13 mouse cellular contexts compared by ENCODE assay signal in genomic region chr2:17364971-17365548, GRCm38 (mm10).
DNase-seq lines count a peak whose midpoint lies in the region; ATAC-seq and TF ChIP-seq lines count a peak whose summit lies in the region.
"Had no signal": no experiment of that assay in that cellular context is flagged by ENCODE, and none has a peak within 500 bp of the region (broad histone marks: within the 10 kb centered on the region; RNA-seq: fewer than 3 reads in every experiment).

No protein-coding gene starts in this region.

- no peak for TF ChIP-seq CTCF in heart, postnatal 0 days (IDR thresholded peaks at IDR 0.05; ENCODE audit: low read depth)

- no peak for ATAC-seq in heart, postnatal 0 days (ENCODE audit: insufficient read depth, low read depth)
- ATAC-seq in stomach, embryonic 16.5 days (ENCODE audit: insufficient read depth, low FRiP score) = no peak
- ATAC-seq in hindbrain, embryonic 16.5 days = no peak
- ATAC-seq: forebrain, embryonic 15.5 days had no signal

- H3K4me3 ChIP-seq in heart, postnatal 0 days (ENCODE audit: low read depth, low read length) = no peak overlapping the region
- H3K4me3 ChIP-seq in stomach, embryonic 16.5 days (replicated peaks; ENCODE audit: low read length) = no peak overlapping the region
- no peak overlapping the region for H3K4me3 ChIP-seq in hindbrain, embryonic 16.5 days (ENCODE audit: low read length)
- H3K4me3 ChIP-seq in forebrain, embryonic 10.5 days = no peak overlapping the region
- H3K4me3 ChIP-seq: embryonic facial prominence, embryonic 13.5 days; forebrain, embryonic 15.5 days had no signal

- intact Hi-C loops in heart, postnatal 25 days (cut with DNase I) = no loop called here

- DNase-seq in heart, postnatal 0 days (ENCODE audit: low spot score) = no peak
- no peak for DNase-seq in heart, postnatal 25 days (ENCODE audit: low spot score)
- DNase-seq in CD4-positive helper T cell, adult 2 months (ENCODE audit: low read depth, low spot score) = peak; percentile 30
- DNase-seq in induced T-regulatory cell, adult 2 months (ENCODE audit: low read depth) = peak; percentile 18
- DNase-seq in forebrain, embryonic 10.5 days (ENCODE audit: extremely low spot score, low spot score) = no peak
- no peak for DNase-seq in cerebellum, postnatal 4 days (ENCODE audit: low spot score in 2 of 2)
- DNase-seq: adrenal gland, postnatal 25 days; cerebellum, adult 18-20 months had no signal

- TF ChIP-seq EP300 in heart, postnatal 0 days (IDR thresholded peaks at IDR 0.05; ENCODE audit: low read depth) = no peak

- H3K4me2 ChIP-seq in heart, postnatal 0 days (ENCODE audit: low read depth, low read length) = no peak overlapping the region; the same call in 1 of the 2 replicates
- no peak overlapping the region for H3K4me2 ChIP-seq in stomach, embryonic 16.5 days (ENCODE audit: low read depth, low read length)
- H3K4me2 ChIP-seq in hindbrain, embryonic 16.5 days (ENCODE audit: low read length) = no peak overlapping the region
- H3K4me2 ChIP-seq: embryonic facial prominence, embryonic 13.5 days; forebrain, embryonic 15.5 days; hindbrain, embryonic 14.5 days had no signal

- H3K9ac ChIP-seq in heart, postnatal 0 days (replicated peaks; ENCODE audit: low read depth, low read length) = no peak overlapping the region
- no peak overlapping the region for H3K9ac ChIP-seq in stomach, embryonic 16.5 days (ENCODE audit: low read length)
- no peak overlapping the region for H3K9ac ChIP-seq in hindbrain, embryonic 16.5 days (ENCODE audit: low read depth, low read length)
- H3K9ac ChIP-seq: embryonic facial prominence, embryonic 13.5 days; forebrain, embryonic 15.5 days; hindbrain, embryonic 14.5 days had no signal

- no peaks in the 10 kb centered on the region for H3K27me3 ChIP-seq in heart, postnatal 0 days (ENCODE audit: control insufficient read depth, insufficient read depth, low read length)
- H3K27me3 ChIP-seq in stomach, embryonic 16.5 days (ENCODE audit: control insufficient read depth, insufficient read depth, low read length) = no peaks in the 10 kb centered on the region
- no peaks in the 10 kb centered on the region for H3K27me3 ChIP-seq in hindbrain, embryonic 16.5 days (replicated peaks; ENCODE audit: control insufficient read depth, insufficient read depth, low read length)
- no peaks in the 10 kb centered on the region for H3K27me3 ChIP-seq in forebrain, embryonic 10.5 days (ENCODE audit: poor library complexity, severe bottlenecking)
- H3K27me3 ChIP-seq: embryonic facial prominence, embryonic 13.5 days; forebrain, embryonic 15.5 days had no signal

- no peaks in the 10 kb centered on the region for H3K9me3 ChIP-seq in heart, postnatal 0 days (replicated peaks; ENCODE audit: control insufficient read depth, low read length)
- H3K9me3 ChIP-seq in stomach, embryonic 16.5 days (replicated peaks; ENCODE audit: control insufficient read depth, low read length) = no peaks in the 10 kb centered on the region
- no peaks in the 10 kb centered on the region for H3K9me3 ChIP-seq in hindbrain, embryonic 16.5 days (ENCODE audit: control insufficient read depth, low read length)
- H3K9me3 ChIP-seq in forebrain, embryonic 10.5 days = no peaks in the 10 kb centered on the region
- H3K9me3 ChIP-seq: embryonic facial prominence, embryonic 13.5 days; forebrain, embryonic 15.5 days had no signal

- WGBS in heart, postnatal 0 days = 64% methylated on average over 6 of the region's 6 CpGs
- WGBS in stomach, embryonic 16.5 days = 74% methylated on average over 6 of the region's 6 CpGs
- 83% methylated on average over 6 of the region's 6 CpGs for WGBS in hindbrain, embryonic 16.5 days
- WGBS in forebrain, embryonic 10.5 days = 84% methylated on average over 6 of the region's 6 CpGs

- H3K4me1 ChIP-seq in heart, postnatal 0 days (ENCODE audit: control insufficient read depth, insufficient read depth) = peaks cover 12% of the 10 kb centered on the region; the same call in 1 of the 2 replicates
- no peaks in the 10 kb centered on the region; the same call in 1 of the 2 replicates for H3K4me1 ChIP-seq in stomach, embryonic 16.5 days (ENCODE audit: control insufficient read depth, insufficient read depth, low read length)
- no peaks in the 10 kb centered on the region for H3K4me1 ChIP-seq in hindbrain, embryonic 16.5 days (ENCODE audit: control insufficient read depth, insufficient read depth, low read depth, low read length)
- peaks cover 5% of the 10 kb centered on the region; the same call in 1 of the 2 replicates for H3K4me1 ChIP-seq in forebrain, embryonic 10.5 days
- H3K4me1 ChIP-seq: forebrain, embryonic 15.5 days had no signal

- H3K36me3 ChIP-seq in heart, postnatal 0 days (replicated peaks; ENCODE audit: control insufficient read depth, insufficient read depth, low read length) = peaks cover 27% of the 10 kb centered on the region
- no peaks in the 10 kb centered on the region for H3K36me3 ChIP-seq in stomach, embryonic 16.5 days (ENCODE audit: control insufficient read depth, insufficient read depth, low read length)
- H3K36me3 ChIP-seq in hindbrain, embryonic 16.5 days (ENCODE audit: control insufficient read depth, insufficient read depth, low read length) = no peaks in the 10 kb centered on the region
- H3K36me3 ChIP-seq in forebrain, embryonic 10.5 days (replicated peaks) = no peaks in the 10 kb centered on the region
- H3K36me3 ChIP-seq: embryonic facial prominence, embryonic 13.5 days; forebrain, embryonic 15.5 days had no signal

- H3K27ac ChIP-seq in heart, postnatal 0 days (ENCODE audit: low read depth) = peak overlapping the region; percentile 47; the same call in 1 of the 2 replicates
- H3K27ac ChIP-seq in stomach, embryonic 16.5 days (ENCODE audit: low read length) = peak overlapping the region; percentile 27
- H3K27ac ChIP-seq in hindbrain, embryonic 16.5 days (ENCODE audit: low read depth, low read length) = no peak overlapping the region
- no peak overlapping the region for H3K27ac ChIP-seq in forebrain, embryonic 10.5 days
- H3K27ac ChIP-seq: embryonic facial prominence, embryonic 13.5 days; forebrain, embryonic 15.5 days; hindbrain, embryonic 14.5 days had no signal

Comparison
In these comparisons a context has a peak if more than half of its experiments do, and no peak if none do; other contexts are left out.
1. DNase-seq: peak in CD4-positive helper T cell, adult 2 months (single experiment) and induced T-regulatory cell, adult 2 months (single experiment); none in heart, postnatal 0 days (single experiment), heart, postnatal 25 days (single experiment), forebrain, embryonic 10.5 days (single experiment) and cerebellum, postnatal 4 days (0 of 2).
2. H3K27ac ChIP-seq: peak in heart, postnatal 0 days (single experiment) and stomach, embryonic 16.5 days (single experiment); none in hindbrain, embryonic 16.5 days (single experiment) and forebrain, embryonic 10.5 days (single experiment).